Mouse (Mus musculus) forebrain, embryonic 14.5 days (tissue): ENCODE data around the gene Styxl1. TPM values are rescaled to one million over a fixed set of nuclear protein-coding genes. Genes with fewer than 3 reads are reported as not detected.
A peak's percentile ranks its signal among the peaks of the same experiment; 100 is the strongest.

ENCODE experiments used
- ATAC-seq: fragments of 200-750 bp; cut with Nextera tagmentation; 2 replicates; pipeline ENCODE4 v1.8.0; 2017; ENCODE audit warnings: mild to moderate bottlenecking, moderate library complexity
- DNase-seq: peaks from one replicate; pipeline ENCODE4 v3.0.0-alpha.2; 2015; ENCODE audit warnings: low spot score
- H3K27ac ChIP-seq: fragments of 300-500 bp; sonication (generic); 2 replicates; pipeline ENCODE4 v1.5.1; 2014; ENCODE audit warnings: low read depth, mild to moderate bottlenecking, control low read depth, low read length, moderate library complexity
- H3K27me3 ChIP-seq: fragments of 300-500 bp; sonication (generic); replicated peaks from 2 replicates; pipeline ENCODE4 v1.6.1; 2014; ENCODE audit warnings: low read length, control low read depth, mixed read lengths; ENCODE audit not compliant: control insufficient read depth, insufficient read depth
- H3K36me3 ChIP-seq: fragments of 300-500 bp; sonication (generic); 2 replicates; pipeline ENCODE4 v1.6.1; 2014; ENCODE audit warnings: low read length, control low read depth; ENCODE audit not compliant: control insufficient read depth, insufficient read depth
- H3K4me1 ChIP-seq: fragments of 300-500 bp; sonication (generic); 2 replicates; pipeline ENCODE4 v1.6.1; 2014; ENCODE audit warnings: antibody characterized with exemption, low read length, control low read depth; ENCODE audit not compliant: control insufficient read depth, insufficient read depth
- H3K4me2 ChIP-seq: fragments of 300-500 bp; sonication (generic); 2 replicates; pipeline ENCODE4 v1.6.1; 2014; ENCODE audit warnings: mild to moderate bottlenecking, control low read depth, low read length
- H3K4me3 ChIP-seq: fragments of 300-500 bp; sonication (generic); 2 replicates; pipeline ENCODE4 v1.5.1; 2014; ENCODE audit warnings: low read depth, low read length, control low read depth
- H3K9ac ChIP-seq: fragments of 300-500 bp; sonication (generic); 2 replicates; pipeline ENCODE4 v1.6.1; 2014; ENCODE audit warnings: mild to moderate bottlenecking, low read length, control low read depth, moderate library complexity
- H3K9me3 ChIP-seq: fragments of 300-500 bp; sonication (generic); replicated peaks from 2 replicates; pipeline ENCODE4 v1.6.1; 2016; ENCODE audit warnings: low read length, control low read depth, mixed read lengths; ENCODE audit not compliant: control insufficient read depth
- WGBS: fragments of 180-500 bp; shearing (Covaris S2); extraction: QIAGEN DNeasy Blood & Tissue Kit; methylation state at CpG from one replicate; pipeline ENCODE4 v1.1.7; 2014; 5-methylcytosine and 5-hydroxymethylcytosine counted together
- polyA plus RNA-seq: library from polyadenylated mRNA; unstranded; fragments of >200 nt; fragmentation: Nextera tagmentation; extraction: Ambion mirVana; gene quantifications from 2 replicates; pipeline ENCODE4 v1.2.1, GENCODE M21; 2014

The Styxl1 gene
- polyA plus RNA-seq, 1 experiment from 2014 or later: 0.52 TPM

DNA sequence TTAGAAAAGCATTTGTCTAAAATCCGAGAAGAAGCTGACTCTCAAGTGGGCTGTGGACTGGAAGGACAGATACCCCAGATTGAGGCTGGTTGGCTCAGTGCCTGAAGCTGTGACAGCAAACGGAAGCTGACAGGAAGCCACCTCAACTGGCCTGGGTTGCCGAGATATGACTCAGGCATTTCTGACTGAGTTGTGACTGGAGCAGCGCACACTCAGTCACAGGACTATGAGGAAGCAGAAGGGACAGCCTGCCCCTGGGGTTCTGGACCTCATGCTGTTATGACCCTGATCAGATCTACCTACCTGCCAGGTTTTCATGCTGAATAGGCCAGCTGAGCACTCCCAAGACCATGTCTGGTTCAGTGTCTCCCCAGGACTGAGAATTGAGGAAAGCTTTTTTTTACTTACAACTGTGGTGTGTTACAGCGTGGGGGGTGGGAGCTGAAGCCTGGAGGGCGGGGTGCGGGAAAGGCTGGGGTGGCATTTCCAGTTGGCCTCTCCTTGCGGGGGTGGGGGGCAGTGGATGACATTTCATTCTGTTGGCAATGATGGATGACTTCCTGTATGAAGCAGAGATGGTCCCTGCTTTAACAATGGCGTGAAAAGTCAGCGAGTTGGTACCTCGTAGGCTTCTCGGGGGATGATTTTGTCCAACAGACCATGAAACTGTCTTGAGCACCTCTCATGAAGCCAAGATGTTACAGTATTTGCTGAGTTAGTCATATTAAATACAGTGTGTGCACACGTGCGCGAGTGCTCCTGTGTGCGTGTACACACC lies 64.6 kb downstream of the Styxl1 start:
- Histone ChIP-seq H3K9me3 (no peaks in the 10 kb centered on the region), H3K4me2 (no peak overlapping the region), H3K36me3 (peaks cover 23% of the 10 kb centered on the region; the same call in 1 of the 2 replicates), H3K27ac (no peak overlapping the region), H3K4me1 (no peaks in the 10 kb centered on the region), H3K4me3 (no peak overlapping the region), H3K9ac (no peak overlapping the region), H3K27me3 (no peaks in the 10 kb centered on the region)
- ATAC-seq (no peak), DNase-seq (peak; percentile 28)
- WGBS: 87% methylated on average over 16 of the region's 16 CpGs

- ATAC-seq (no peak), DNase-seq (no peak)
- Histone ChIP-seq H3K9me3 (no peaks in the 10 kb centered on the region), H3K4me3 (no peak overlapping the region), H3K4me2 (no peak overlapping the region), H3K27me3 (no peaks in the 10 kb centered on the region), H3K4me1 (no peaks in the 10 kb centered on the region), H3K9ac (no peak overlapping the region), H3K27ac (no peak overlapping the region), H3K36me3 (peaks cover 20% of the 10 kb centered on the region; the same call in 1 of the 2 replicates)
- 84% methylated on average over 4 of the region's 4 CpGs for WGBS
These were observed 65.4 kb downstream of the Styxl1 start for GRCm38 (mm10) chr5:135712803-135713202.

- WGBS: 92% methylated on average over 13 of the region's 13 CpGs
These were observed 66.4 kb downstream of the Styxl1 start for GRCm38 (mm10) chr5:135711582-135712355.

GRCm38 (mm10) chr5:135710599-135711214 lies 67.5 kb downstream of the Styxl1 start:
- DNase-seq: no peak
- WGBS: 90% methylated on average over 7 of the region's 7 CpGs
- Histone ChIP-seq H3K9me3 (no peaks in the 10 kb centered on the region), H3K27ac (no peak overlapping the region), H3K4me1 (no peaks in the 10 kb centered on the region), H3K9ac (no peak overlapping the region), H3K4me3 (no peak overlapping the region), H3K27me3 (no peaks in the 10 kb centered on the region), H3K36me3 (peaks cover 3% of the 10 kb centered on the region; the same call in 1 of the 2 replicates), H3K4me2 (no peak overlapping the region)
- ATAC-seq: no peak

More at GRCm38 (mm10) chr5:135711582-135712355, 66.4 kb downstream of the Styxl1 start:
- Histone ChIP-seq H3K9ac (no peak overlapping the region), H3K36me3 (peaks cover 11% of the 10 kb centered on the region; the same call in 1 of the 2 replicates), H3K27me3 (no peaks in the 10 kb centered on the region), H3K9me3 (no peaks in the 10 kb centered on the region), H3K4me3 (no peak overlapping the region), H3K4me1 (no peaks in the 10 kb centered on the region), H3K27ac (no peak overlapping the region), H3K4me2 (no peak overlapping the region)
- no peak for DNase-seq
- ATAC-seq: no peak

GRCm38 (mm10) chr5:135709716-135710115 lies 68.5 kb downstream of the Styxl1 start:
- Histone ChIP-seq H3K4me1 (no peaks in the 10 kb centered on the region), H3K4me3 (no peak overlapping the region), H3K9ac (no peak overlapping the region), H3K36me3 (peaks cover 3% of the 10 kb centered on the region; the same call in 1 of the 2 replicates), H3K27me3 (no peaks in the 10 kb centered on the region), H3K4me2 (no peak overlapping the region), H3K9me3 (no peaks in the 10 kb centered on the region), H3K27ac (no peak overlapping the region)
- no peak for ATAC-seq
- no peak for DNase-seq
- 96% methylated on average over 5 of the region's 5 CpGs for WGBS

DNA sequence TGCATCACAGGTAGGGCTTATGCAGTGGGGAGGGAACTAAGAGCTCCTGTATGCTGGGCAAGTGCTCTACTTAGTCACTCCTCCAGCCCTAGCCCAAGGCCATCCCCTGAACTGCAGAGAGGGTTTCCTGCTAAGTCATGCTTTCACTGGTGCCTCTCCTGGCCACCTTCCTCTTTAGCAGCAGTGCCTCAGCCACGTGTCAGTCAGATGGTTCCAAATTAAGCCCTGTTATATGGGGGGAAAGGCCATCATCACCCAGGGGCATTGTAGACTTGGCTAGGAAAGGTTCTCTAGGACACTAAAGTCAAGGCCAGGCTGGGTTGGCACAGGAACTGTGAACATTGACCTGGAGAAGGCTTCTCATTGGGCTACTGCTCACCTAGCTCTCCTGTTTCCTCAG lies 70.3 kb downstream of the Styxl1 start:
- Histone ChIP-seq H3K27ac (no peak overlapping the region), H3K4me2 (no peak overlapping the region), H3K4me1 (no peaks in the 10 kb centered on the region), H3K9ac (no peak overlapping the region), H3K27me3 (no peaks in the 10 kb centered on the region), H3K4me3 (no peak overlapping the region), H3K9me3 (no peaks in the 10 kb centered on the region), H3K36me3 (peaks cover 7% of the 10 kb centered on the region; the same call in 1 of the 2 replicates)
- no peak for DNase-seq
- 55% methylated on average over 1 of the region's 1 CpGs for WGBS
- no peak for ATAC-seq

DNA sequence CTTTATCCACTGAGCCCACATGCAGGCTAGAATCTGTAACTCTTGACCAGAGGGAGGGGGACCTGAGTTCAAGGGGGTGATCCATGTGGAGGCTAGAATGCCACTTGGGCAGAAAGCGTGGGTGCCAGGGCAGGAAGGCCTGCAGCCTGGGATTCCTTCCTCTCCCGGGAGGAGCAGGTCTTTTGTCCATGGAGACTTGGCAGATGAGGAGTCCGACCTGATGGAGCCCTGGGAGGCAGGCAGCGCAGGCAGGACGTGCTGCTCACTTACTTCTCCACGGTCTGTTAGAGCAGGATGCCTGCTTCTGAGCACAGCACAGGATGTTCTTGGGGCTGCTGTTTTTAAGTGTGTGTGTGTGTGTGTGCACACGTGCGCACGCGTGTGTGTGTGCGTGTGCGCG lies 71.1 kb downstream of the Styxl1 start:
- no peaks in the 10 kb centered on the region for H3K9me3 ChIP-seq
- ATAC-seq (no peak), DNase-seq (no peak)
- H3K27ac ChIP-seq: no peak overlapping the region
- no peaks in the 10 kb centered on the region for H3K27me3 ChIP-seq
- peaks cover 13% of the 10 kb centered on the region; the same call in 1 of the 2 replicates for H3K36me3 ChIP-seq
- 94% methylated on average over 13 of the region's 13 CpGs for WGBS
- H3K4me3 ChIP-seq: no peak overlapping the region
- H3K9ac ChIP-seq: no peak overlapping the region
- no peaks in the 10 kb centered on the region for H3K4me1 ChIP-seq
- H3K4me2 ChIP-seq: no peak overlapping the region

- H3K27ac ChIP-seq: no peak overlapping the region
- 96% methylated on average over 4 of the region's 4 CpGs for WGBS
- H3K36me3 ChIP-seq: peaks cover 20% of the 10 kb centered on the region; the same call in 1 of the 2 replicates
- H3K4me3 ChIP-seq: no peak overlapping the region
- no peak overlapping the region for H3K4me2 ChIP-seq
- ATAC-seq: no peak
- H3K27me3 ChIP-seq: no peaks in the 10 kb centered on the region
- no peak for DNase-seq
- H3K9me3 ChIP-seq: no peaks in the 10 kb centered on the region
- H3K4me1 ChIP-seq: no peaks in the 10 kb centered on the region
- no peak overlapping the region for H3K9ac ChIP-seq
These were observed 72.8 kb downstream of the Styxl1 start for GRCm38 (mm10) chr5:135705383-135705782.
